Mouse (Mus musculus): ENCODE data around the gene Kcnh1. TPM values are rescaled to one million over a fixed set of nuclear protein-coding genes. Genes with fewer than 3 reads are reported as not detected.

Kcnh1 gene
- polyA plus RNA-seq, 1 experiment from 2014 or later = 1.3 TPM

DNA sequence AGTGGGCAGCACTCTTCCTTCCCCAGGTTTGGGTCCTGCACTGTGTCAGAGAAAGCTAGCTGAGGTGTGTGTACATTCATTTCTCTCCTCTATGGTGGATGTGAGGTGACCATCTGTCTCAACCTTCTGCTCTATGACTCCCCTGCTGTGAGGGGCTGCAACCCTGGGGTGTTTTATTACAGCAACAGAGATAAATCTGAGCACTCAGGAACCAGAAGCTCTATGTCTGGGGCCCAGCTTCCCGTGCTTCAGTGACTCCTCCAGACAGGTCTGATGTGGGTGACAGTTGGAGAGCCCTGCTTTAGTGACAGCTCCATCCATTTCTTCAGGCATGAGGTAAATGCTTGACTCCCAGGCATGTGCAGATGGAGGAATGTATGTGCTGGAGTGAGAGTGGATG, 12.4 kb downstream of the Kcnh1 start:
- H3K4me1 ChIP-seq = no peaks in the 10 kb centered on the region
- 0% methylated on average over 1 of the region's 1 CpGs for WGBS
- ATAC-seq (replicated peaks; ENCODE audit: low FRiP score) = no peak

GRCm38 (mm10) chr1:192207956-192208355, 17.4 kb downstream of the Kcnh1 start:
- WGBS = 34% methylated on average over 5 of the region's 5 CpGs
- Histone ChIP-seq H3K36me3 (no peaks in the 10 kb centered on the region), H3K4me2 (no peak overlapping the region), H3K9me3 (replicated peaks) (no peaks in the 10 kb centered on the region), H3K4me1 (no peaks in the 10 kb centered on the region), H3K27ac (no peak overlapping the region), H3K9ac (no peak overlapping the region), H3K4me3 (replicated peaks) (no peak overlapping the region), H3K27me3 (no peaks in the 10 kb centered on the region)
- ATAC-seq (replicated peaks; ENCODE audit: low FRiP score) = peak; percentile 81

More for the DNA sequence above, 12.4 kb downstream of the Kcnh1 start:
- no peak overlapping the region for H3K9ac ChIP-seq
- no peaks in the 10 kb centered on the region for H3K36me3 ChIP-seq
- no peak overlapping the region for H3K4me2 ChIP-seq
- H3K27me3 ChIP-seq = no peaks in the 10 kb centered on the region
- H3K4me3 ChIP-seq (replicated peaks) = no peak overlapping the region
- H3K9me3 ChIP-seq (replicated peaks) = no peaks in the 10 kb centered on the region
- no peak overlapping the region for H3K27ac ChIP-seq

DNA sequence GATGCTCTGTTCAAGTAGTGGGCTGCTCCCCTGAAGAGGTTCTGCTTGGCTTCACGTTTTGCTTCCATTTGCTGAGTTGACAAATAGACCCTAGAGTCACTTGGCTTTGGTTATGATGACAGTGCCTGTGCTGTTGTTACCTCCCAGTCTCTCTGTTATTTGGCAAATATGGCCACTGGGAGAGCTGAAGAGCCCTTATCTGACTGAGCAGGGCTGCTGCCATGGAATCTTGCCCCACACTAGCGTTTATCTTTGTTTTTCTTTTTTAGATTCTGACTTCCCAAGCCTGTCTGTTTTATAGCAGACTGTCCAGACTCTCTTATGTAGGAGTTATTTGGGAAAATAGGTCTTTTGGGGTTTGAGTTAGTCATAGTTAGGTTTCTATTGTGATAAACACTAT, 21.9 kb downstream of the Kcnh1 start:
- no peak for ATAC-seq (replicated peaks; ENCODE audit: low FRiP score)
- WGBS = 68% methylated on average over 2 of the region's 2 CpGs

GRCm38 (mm10) chr1:192214666-192215065, 24.1 kb downstream of the Kcnh1 start:
- no peak for ATAC-seq (replicated peaks; ENCODE audit: low FRiP score)
- H3K4me2 ChIP-seq = no peak overlapping the region
- H3K27me3 ChIP-seq = no peaks in the 10 kb centered on the region
- no peak overlapping the region for H3K27ac ChIP-seq
- no peaks in the 10 kb centered on the region for H3K9me3 ChIP-seq (replicated peaks)
- WGBS = 94% methylated on average over 4 of the region's 4 CpGs
- no peaks in the 10 kb centered on the region for H3K36me3 ChIP-seq
- H3K4me3 ChIP-seq (replicated peaks) = no peak overlapping the region
- no peaks in the 10 kb centered on the region for H3K4me1 ChIP-seq
- H3K9ac ChIP-seq = no peak overlapping the region

More for the DNA sequence above, 21.9 kb downstream of the Kcnh1 start:
- H3K4me1 ChIP-seq = no peaks in the 10 kb centered on the region
- no peak overlapping the region for H3K4me2 ChIP-seq
- H3K27ac ChIP-seq = no peak overlapping the region
- no peak overlapping the region for H3K9ac ChIP-seq
- H3K9me3 ChIP-seq (replicated peaks) = no peaks in the 10 kb centered on the region
- H3K36me3 ChIP-seq = no peaks in the 10 kb centered on the region
- H3K4me3 ChIP-seq (replicated peaks) = no peak overlapping the region
- H3K27me3 ChIP-seq = no peaks in the 10 kb centered on the region

DNA sequence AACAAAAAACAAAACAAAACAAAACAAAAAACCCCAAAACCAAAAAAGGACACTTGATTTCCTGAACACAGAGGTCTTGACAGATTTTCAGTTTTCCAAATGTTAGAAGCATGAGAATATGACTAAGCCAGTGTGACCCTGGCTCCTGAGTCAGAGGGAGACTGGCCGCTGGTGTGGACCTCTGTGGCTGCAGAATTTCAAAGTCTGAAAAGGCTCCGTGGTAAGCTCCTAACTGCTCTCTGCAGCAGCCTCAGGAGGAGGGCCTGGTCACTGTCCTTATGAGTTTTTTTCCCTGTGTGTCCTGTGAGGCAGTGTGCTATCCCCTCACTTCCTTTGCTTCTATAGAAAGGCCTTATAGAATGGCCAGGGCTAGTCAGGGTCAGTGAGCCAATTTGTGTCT, 29.6 kb downstream of the Kcnh1 start:
- H3K4me1 ChIP-seq = peaks cover 4% of the 10 kb centered on the region; the same call in 1 of the 2 replicates
- H3K4me2 ChIP-seq = no peak overlapping the region
- H3K27me3 ChIP-seq = no peaks in the 10 kb centered on the region
- no peak for ATAC-seq (replicated peaks; ENCODE audit: low FRiP score)
- H3K36me3 ChIP-seq = no peaks in the 10 kb centered on the region
- 63% methylated on average over 2 of the region's 2 CpGs for WGBS
- H3K4me3 ChIP-seq (replicated peaks) = no peak overlapping the region
- no peak overlapping the region for H3K27ac ChIP-seq
- H3K9me3 ChIP-seq (replicated peaks) = no peaks in the 10 kb centered on the region
- H3K9ac ChIP-seq = no peak overlapping the region

DNA sequence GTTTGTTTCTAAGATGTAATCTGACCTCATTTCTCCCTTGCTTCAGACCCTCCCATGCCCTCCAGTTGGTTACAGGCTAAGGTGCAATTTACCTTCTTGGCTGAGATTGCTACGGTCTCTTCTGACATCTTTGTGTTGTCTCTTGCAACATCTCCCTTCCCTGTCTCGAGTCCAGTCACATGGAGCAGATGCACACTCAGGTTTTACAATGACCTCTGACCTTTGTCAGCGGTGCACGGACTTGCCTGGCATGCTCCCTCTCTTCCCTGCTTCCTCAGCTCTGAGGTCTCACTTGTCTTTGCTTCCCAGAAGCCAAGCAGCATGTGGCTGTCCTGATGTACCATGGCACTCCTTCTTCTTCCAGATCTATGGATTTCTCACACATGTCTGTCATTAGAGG, 33.6 kb downstream of the Kcnh1 start:
- no peak for ATAC-seq (replicated peaks; ENCODE audit: low FRiP score)
- WGBS = 11% methylated on average over 4 of the region's 4 CpGs
- H3K27me3 ChIP-seq = no peaks in the 10 kb centered on the region
- no peak overlapping the region for H3K4me2 ChIP-seq
- no peak overlapping the region for H3K4me3 ChIP-seq (replicated peaks)
- peaks cover 7% of the 10 kb centered on the region for H3K9me3 ChIP-seq (replicated peaks)
- H3K4me1 ChIP-seq = peaks cover 4% of the 10 kb centered on the region; the same call in 1 of the 2 replicates
- H3K9ac ChIP-seq = no peak overlapping the region
- H3K27ac ChIP-seq = no peak overlapping the region
- H3K36me3 ChIP-seq = no peaks in the 10 kb centered on the region

DNA sequence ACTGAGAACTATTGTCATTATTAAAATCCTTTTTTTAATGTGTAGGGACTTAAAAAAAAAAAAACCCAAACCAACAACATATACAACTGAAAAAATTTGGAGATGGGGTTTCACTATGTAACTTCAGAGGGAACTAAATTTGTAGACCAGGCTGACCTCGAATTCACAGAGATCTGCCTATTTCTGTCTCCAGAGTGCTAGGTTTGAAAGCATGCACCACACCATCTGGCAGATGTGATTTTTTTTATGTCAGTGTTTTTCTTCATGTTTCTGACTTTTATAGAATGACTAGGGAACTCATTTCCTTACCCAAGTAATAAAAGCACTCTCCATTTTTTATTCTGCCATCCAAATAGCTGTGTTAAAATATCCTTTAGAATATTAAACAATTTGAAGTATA, 42.1 kb downstream of the Kcnh1 start:
- 60% methylated on average over 1 of the region's 1 CpGs for WGBS

GRCm38 (mm10) chr1:192246836-192247235, 56.3 kb downstream of the Kcnh1 start:
- ATAC-seq (replicated peaks; ENCODE audit: low FRiP score) = no peak
- no peak overlapping the region for H3K9ac ChIP-seq
- H3K4me3 ChIP-seq (replicated peaks) = no peak overlapping the region
- no peak overlapping the region for H3K27ac ChIP-seq
- no peak overlapping the region for H3K4me2 ChIP-seq
- H3K9me3 ChIP-seq (replicated peaks) = no peaks in the 10 kb centered on the region
- 77% methylated on average over 3 of the region's 3 CpGs for WGBS
- no peaks in the 10 kb centered on the region for H3K27me3 ChIP-seq
- no peaks in the 10 kb centered on the region for H3K4me1 ChIP-seq
- H3K36me3 ChIP-seq = no peaks in the 10 kb centered on the region

More for the DNA sequence above, 42.1 kb downstream of the Kcnh1 start:
- H3K4me2 ChIP-seq = no peak overlapping the region
- peaks cover 7% of the 10 kb centered on the region for H3K9me3 ChIP-seq (replicated peaks)
- no peaks in the 10 kb centered on the region for H3K27me3 ChIP-seq
- H3K36me3 ChIP-seq = no peaks in the 10 kb centered on the region
- no peak overlapping the region for H3K4me3 ChIP-seq (replicated peaks)
- ATAC-seq (replicated peaks; ENCODE audit: low FRiP score) = no peak
- H3K27ac ChIP-seq = no peak overlapping the region
- peaks cover 15% of the 10 kb centered on the region for H3K4me1 ChIP-seq
- H3K9ac ChIP-seq = no peak overlapping the region

- no peaks in the 10 kb centered on the region for H3K36me3 ChIP-seq
- no peak overlapping the region for H3K9ac ChIP-seq
- no peak for ATAC-seq (replicated peaks; ENCODE audit: low FRiP score)
- no peak overlapping the region for H3K27ac ChIP-seq
- H3K27me3 ChIP-seq = no peaks in the 10 kb centered on the region
- H3K4me2 ChIP-seq = no peak overlapping the region
- no peaks in the 10 kb centered on the region for H3K4me1 ChIP-seq
- H3K4me3 ChIP-seq (replicated peaks) = no peak overlapping the region
- no peaks in the 10 kb centered on the region for H3K9me3 ChIP-seq (replicated peaks)
- WGBS = 77% methylated on average over 5 of the region's 5 CpGs
Observed at GRCm38 (mm10) chr1:192259146-192259545, 68.6 kb downstream of the Kcnh1 start.

- Histone ChIP-seq H3K4me1 (no peaks in the 10 kb centered on the region), H3K27me3 (no peaks in the 10 kb centered on the region), H3K27ac (no peak overlapping the region), H3K9ac (no peak overlapping the region), H3K4me3 (replicated peaks) (no peak overlapping the region), H3K9me3 (replicated peaks) (no peaks in the 10 kb centered on the region), H3K4me2 (no peak overlapping the region), H3K36me3 (no peaks in the 10 kb centered on the region)
- 51% methylated on average over 7 of the region's 7 CpGs for WGBS
- no peak for ATAC-seq (replicated peaks; ENCODE audit: low FRiP score)
Observed at GRCm38 (mm10) chr1:192259616-192260015, 69.0 kb downstream of the Kcnh1 start.

DNA sequence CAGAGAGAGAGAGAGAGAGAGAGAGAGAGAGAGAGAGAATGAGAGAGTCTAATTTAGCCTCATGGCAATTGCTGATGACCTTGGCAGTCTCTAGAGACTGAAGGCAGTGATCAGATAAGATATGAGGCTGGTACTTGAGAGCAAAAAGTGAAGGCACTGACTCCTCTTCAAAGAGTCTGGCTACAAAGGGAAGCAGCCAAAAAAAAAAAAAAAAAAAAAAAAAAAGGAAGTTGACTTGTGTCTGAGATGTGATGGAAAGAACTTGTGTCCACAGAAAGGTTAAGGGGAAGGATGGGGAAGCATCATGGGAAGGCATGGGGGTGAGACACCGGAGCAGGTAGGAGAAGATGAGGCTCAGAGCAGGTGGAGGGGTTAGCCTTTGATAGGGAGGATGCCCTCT, 75.1 kb downstream of the Kcnh1 start:
- Histone ChIP-seq H3K9ac (no peak overlapping the region), H3K4me1 (no peaks in the 10 kb centered on the region), H3K27me3 (no peaks in the 10 kb centered on the region), H3K4me3 (replicated peaks) (no peak overlapping the region), H3K27ac (no peak overlapping the region), H3K9me3 (replicated peaks) (no peaks in the 10 kb centered on the region), H3K4me2 (no peak overlapping the region), H3K36me3 (no peaks in the 10 kb centered on the region)
- no peak for ATAC-seq (replicated peaks; ENCODE audit: low FRiP score)
- 70% methylated on average over 1 of the region's 1 CpGs for WGBS

GRCm38 (mm10) chr1:192266956-192267355, 76.4 kb downstream of the Kcnh1 start:
- no peak overlapping the region for H3K4me3 ChIP-seq (replicated peaks)
- H3K27me3 ChIP-seq = no peaks in the 10 kb centered on the region
- no peaks in the 10 kb centered on the region for H3K36me3 ChIP-seq
- no peak overlapping the region for H3K27ac ChIP-seq
- no peaks in the 10 kb centered on the region for H3K4me1 ChIP-seq
- WGBS = 87% methylated on average over 6 of the region's 6 CpGs
- no peak for ATAC-seq (replicated peaks; ENCODE audit: low FRiP score)
- H3K9ac ChIP-seq = no peak overlapping the region
- no peaks in the 10 kb centered on the region for H3K9me3 ChIP-seq (replicated peaks)
- no peak overlapping the region for H3K4me2 ChIP-seq

GRCm38 (mm10) chr1:192268878-192269277, 78.3 kb downstream of the Kcnh1 start:
- H3K36me3 ChIP-seq = no peaks in the 10 kb centered on the region
- no peaks in the 10 kb centered on the region for H3K27me3 ChIP-seq
- 73% methylated on average over 5 of the region's 5 CpGs for WGBS
- no peak overlapping the region for H3K27ac ChIP-seq
- no peak overlapping the region for H3K4me3 ChIP-seq (replicated peaks)
- no peaks in the 10 kb centered on the region for H3K4me1 ChIP-seq
- ATAC-seq (replicated peaks; ENCODE audit: low FRiP score) = no peak
- no peaks in the 10 kb centered on the region for H3K9me3 ChIP-seq (replicated peaks)
- no peak overlapping the region for H3K4me2 ChIP-seq
- H3K9ac ChIP-seq = no peak overlapping the region

All from kidney, embryonic 15.5 days (tissue).